Mouse (Mus musculus) lung, embryonic 14.5 days (tissue): Measurements from ENCODE around the gene Lcn10. TPM values are rescaled to one million over a fixed set of nuclear protein-coding genes. Genes with fewer than 3 reads are reported as not detected.

ENCODE experiments used
- ATAC-seq: fragments of 200-750 bp; cut with Nextera tagmentation; 2 replicates; pipeline ENCODE4 v1.8.0; 2017; ENCODE audit warnings: mild to moderate bottlenecking, moderate TSS enrichment, moderate library complexity; ENCODE audit not compliant: insufficient read depth
- DNase-seq: peaks from one replicate; pipeline ENCODE4 v3.0.0-alpha.2; 2015
- H3K27ac ChIP-seq: fragments of 300-500 bp; sonication (generic); 2 replicates; pipeline ENCODE4 v1.5.1; 2014; ENCODE audit warnings: low read depth, mild to moderate bottlenecking, moderate library complexity
- H3K27me3 ChIP-seq: fragments of 300-500 bp; sonication (generic); 2 replicates; pipeline ENCODE4 v1.6.1; 2014; ENCODE audit warnings: low read length, control low read depth; ENCODE audit not compliant: insufficient read depth
- H3K36me3 ChIP-seq: fragments of 300-500 bp; sonication (generic); 2 replicates; pipeline ENCODE4 v1.6.1; 2014; ENCODE audit warnings: control low read depth; ENCODE audit not compliant: insufficient read depth
- H3K4me1 ChIP-seq: fragments of 300-500 bp; sonication (generic); 2 replicates; pipeline ENCODE4 v1.6.1; 2014; ENCODE audit warnings: antibody characterized with exemption, control low read depth; ENCODE audit not compliant: insufficient read depth
- H3K4me2 ChIP-seq: fragments of 300-500 bp; sonication (generic); 2 replicates; pipeline ENCODE4 v1.6.1; 2014; ENCODE audit warnings: mild to moderate bottlenecking
- H3K4me3 ChIP-seq: fragments of 300-500 bp; sonication (generic); 2 replicates; pipeline ENCODE4 v1.5.1; 2014; ENCODE audit warnings: low read depth, low read length
- H3K9ac ChIP-seq: fragments of 300-500 bp; sonication (generic); 2 replicates; pipeline ENCODE4 v1.6.1; 2014
- H3K9me3 ChIP-seq: fragments of 300-500 bp; sonication (generic); 2 replicates; pipeline ENCODE4 v1.6.1; 2016; ENCODE audit warnings: low read depth, low read length, control low read depth
- CTCF ChIP-seq: IDR thresholded peaks from 2 replicates; pipeline ENCODE4 v1.5.1; 2016; ENCODE audit warnings: antibody characterized with exemption, low read depth
- WGBS: fragments of 180-500 bp; shearing (Covaris S2); extraction: QIAGEN DNeasy Blood & Tissue Kit; methylation state at CpG from one replicate; pipeline ENCODE4 v1.1.7; 2014; 5-methylcytosine and 5-hydroxymethylcytosine counted together
- polyA plus RNA-seq: library from polyadenylated mRNA; unstranded; fragments of >200 nt; fragmentation: Nextera tagmentation; extraction: Ambion mirVana; gene quantifications from 2 replicates; pipeline ENCODE4 v1.2.1, GENCODE M21; 2014

Lcn10 gene
- polyA plus RNA-seq, 1 experiment from 2014 or later: not detected

DNA sequence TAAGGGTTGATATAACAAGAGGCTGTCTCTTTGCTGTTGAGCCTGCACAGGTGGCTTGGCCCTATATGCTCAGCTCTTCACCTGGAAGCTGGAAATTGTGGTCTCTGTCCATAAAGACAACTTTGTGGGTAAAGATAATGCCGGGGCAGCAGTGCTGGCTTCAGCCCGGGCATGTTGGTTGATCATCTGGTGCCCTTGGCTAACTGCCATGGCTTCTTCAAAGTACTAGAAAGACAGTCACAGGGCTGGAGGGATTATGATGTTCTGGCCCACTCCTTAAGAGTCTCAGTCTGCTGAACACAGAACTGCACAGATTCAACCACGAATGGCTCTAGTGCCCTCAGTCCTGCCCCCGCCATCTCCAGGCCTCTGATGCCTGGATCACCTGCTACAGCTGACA is 25.3 kb upstream of the Lcn10 start:
- H3K27me3 ChIP-seq: no peaks in the 10 kb centered on the region
- no peak overlapping the region for H3K4me2 ChIP-seq
- no peaks in the 10 kb centered on the region for H3K4me1 ChIP-seq
- no peaks in the 10 kb centered on the region for H3K9me3 ChIP-seq
- no peaks in the 10 kb centered on the region for H3K36me3 ChIP-seq
- WGBS: 81% methylated on average over 4 of the region's 4 CpGs
- no peak overlapping the region for H3K9ac ChIP-seq
- no peak overlapping the region for H3K27ac ChIP-seq
- TF ChIP-seq CTCF: no peak
- H3K4me3 ChIP-seq: no peak overlapping the region
- ATAC-seq (no peak), DNase-seq (no peak)

DNA sequence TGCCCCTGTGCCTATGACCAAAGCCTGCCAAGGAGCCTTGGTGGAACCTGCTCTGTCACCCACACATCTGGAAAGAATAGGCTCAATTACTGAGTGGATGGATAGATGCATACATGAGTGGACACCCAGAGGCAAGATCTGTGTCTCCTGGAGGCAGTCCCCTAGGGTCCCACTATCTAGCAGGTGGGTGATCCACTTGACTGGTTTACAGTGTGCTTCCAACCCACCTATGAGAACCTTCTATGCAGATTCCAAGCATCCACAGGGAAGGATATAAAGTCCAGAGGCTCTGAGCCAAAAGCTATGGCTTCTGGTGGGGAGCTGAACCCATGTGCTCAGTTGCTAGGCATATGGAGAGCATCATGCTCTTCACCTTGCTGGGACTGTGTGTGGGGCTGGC is 24.9 kb upstream of the Lcn10 start, which contains the start of gene Lcn5:
Gene Lcn5, plus strand, starts transcription at position 301 of the 400 bp plus-strand sequence.
- no peak within 1 kb of the TSS for H3K9ac ChIP-seq
- no peaks in the 10 kb centered on the region for H3K36me3 ChIP-seq
- H3K27ac ChIP-seq: no peak within 1 kb of the TSS
- H3K9me3 ChIP-seq: no peaks in the 10 kb centered on the region
- H3K27me3 ChIP-seq: no peaks in the 10 kb centered on the region
- no peak within 1 kb of the TSS for H3K4me3 ChIP-seq
- no peak for DNase-seq
- no peak for ATAC-seq
- H3K4me1 ChIP-seq: no peaks in the 10 kb centered on the region
- H3K4me2 ChIP-seq: no peak within 1 kb of the TSS
- no peak for TF ChIP-seq CTCF

DNA sequence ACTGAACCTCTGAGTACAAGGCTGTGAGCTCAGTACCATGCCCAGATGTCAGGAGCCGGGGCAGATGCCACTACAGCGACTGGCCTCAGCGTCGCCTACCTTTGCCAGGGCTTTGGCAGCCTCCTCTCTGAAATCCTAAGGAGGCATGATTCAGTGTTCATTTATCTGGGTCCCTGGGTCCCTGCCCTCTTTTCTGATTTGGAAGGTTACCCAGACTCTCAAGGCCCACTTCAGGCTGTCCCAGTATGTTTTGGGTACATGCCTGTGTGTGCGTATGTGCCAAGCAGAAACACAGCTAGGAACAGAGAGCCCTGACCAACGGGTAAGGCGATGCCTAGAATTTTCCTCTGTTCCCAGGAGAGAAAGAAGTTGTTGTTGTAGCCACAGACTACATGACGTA is 22.2 kb upstream of the Lcn10 start:
- TF ChIP-seq CTCF: no peak
- Histone ChIP-seq H3K9ac (no peak overlapping the region), H3K4me2 (no peak overlapping the region), H3K27me3 (no peaks in the 10 kb centered on the region), H3K9me3 (no peaks in the 10 kb centered on the region), H3K4me1 (no peaks in the 10 kb centered on the region), H3K36me3 (no peaks in the 10 kb centered on the region), H3K27ac (no peak overlapping the region), H3K4me3 (no peak overlapping the region)
- DNase-seq: no peak
- ATAC-seq: no peak
- 86% methylated on average over 8 of the region's 8 CpGs for WGBS

DNA sequence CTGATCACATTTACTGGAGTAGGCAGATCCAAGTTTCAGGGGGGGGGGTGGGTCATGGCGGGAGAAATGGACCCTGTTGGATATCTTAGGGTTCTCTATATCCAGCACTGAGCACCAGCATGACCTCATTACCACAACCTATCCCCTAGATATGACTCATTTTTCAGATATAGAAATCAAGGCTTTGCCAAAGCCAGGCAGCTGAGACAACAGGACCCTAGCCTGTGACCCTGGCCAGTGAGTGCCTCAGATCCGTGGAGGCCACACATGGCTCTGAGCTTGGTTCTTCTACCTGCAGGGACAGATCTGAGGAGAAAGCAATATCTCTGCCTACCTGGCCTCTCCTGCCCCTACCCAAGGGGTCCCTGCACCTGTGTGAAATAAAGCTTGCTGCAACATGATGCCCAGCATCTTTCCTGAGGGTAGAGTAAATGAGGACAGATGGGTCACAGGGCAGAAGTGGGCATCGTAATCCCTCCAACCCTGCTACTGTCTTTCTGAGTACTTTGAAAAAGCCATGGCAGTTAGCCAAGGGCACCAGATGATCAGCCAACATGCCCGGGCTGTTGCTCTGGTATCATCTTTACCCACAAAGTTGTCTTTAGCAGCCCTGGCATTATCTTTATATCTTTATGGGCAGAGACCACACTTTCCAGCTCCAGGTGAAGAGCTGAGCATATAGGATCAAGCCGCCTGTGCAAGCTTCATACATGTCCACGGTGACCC is 21.1 kb upstream of the Lcn10 start:
- Histone ChIP-seq H3K9me3 (no peaks in the 10 kb centered on the region), H3K4me2 (no peak overlapping the region), H3K4me1 (no peaks in the 10 kb centered on the region), H3K27me3 (no peaks in the 10 kb centered on the region), H3K36me3 (no peaks in the 10 kb centered on the region), H3K27ac (no peak overlapping the region), H3K9ac (no peak overlapping the region), H3K4me3 (no peak overlapping the region)
- no peak for TF ChIP-seq CTCF
- no peak for ATAC-seq
- WGBS: 84% methylated on average over 6 of the region's 6 CpGs
- DNase-seq: no peak

DNA sequence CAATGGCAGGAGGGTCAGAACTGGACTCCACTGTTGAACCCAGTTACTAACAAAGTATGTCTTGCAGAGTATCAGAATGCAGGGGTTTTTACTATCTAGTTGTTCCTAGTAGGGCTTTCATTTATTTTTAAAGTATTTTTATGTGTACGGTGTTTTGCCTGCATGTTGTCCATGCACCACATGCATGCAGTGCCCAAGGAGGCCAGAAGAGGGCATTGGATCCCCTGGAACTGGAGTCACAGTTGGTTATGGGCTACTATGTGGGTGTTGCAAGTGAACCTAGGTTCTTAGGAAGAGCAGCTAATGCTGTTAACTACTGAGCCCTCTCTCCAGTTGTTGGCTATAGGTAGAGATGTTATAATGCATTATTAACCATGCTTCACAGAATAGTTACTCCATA is 19.0 kb upstream of the Lcn10 start:
- DNase-seq (peak; percentile 65), ATAC-seq (no peak)
- Histone ChIP-seq H3K4me2 (no peak overlapping the region), H3K36me3 (no peaks in the 10 kb centered on the region), H3K9ac (no peak overlapping the region), H3K27me3 (no peaks in the 10 kb centered on the region), H3K4me1 (no peaks in the 10 kb centered on the region), H3K4me3 (no peak overlapping the region), H3K9me3 (no peaks in the 10 kb centered on the region), H3K27ac (no peak overlapping the region)
- peak; percentile 70 for TF ChIP-seq CTCF
- WGBS: 35% methylated on average over 1 of the region's 1 CpGs

DNA sequence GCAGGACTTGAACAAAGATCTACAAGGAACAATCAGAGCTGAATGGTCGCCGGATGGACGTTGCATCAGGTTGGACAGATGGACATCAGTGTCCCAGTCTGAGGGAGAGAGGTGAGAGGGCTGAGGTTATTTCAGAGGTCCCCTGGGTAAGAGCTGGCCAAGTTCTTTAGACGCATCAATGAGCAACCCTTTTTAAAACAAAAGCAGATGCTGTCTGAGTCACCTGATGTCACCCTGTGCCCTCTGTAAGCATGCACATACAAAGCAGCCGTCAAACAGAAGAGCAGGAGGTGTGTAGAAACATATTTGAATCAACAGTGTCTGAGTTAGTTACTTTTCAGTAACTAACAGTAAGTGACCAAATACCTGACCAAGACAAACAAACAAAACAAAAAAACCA is 18.4 kb upstream of the Lcn10 start:
- no peak overlapping the region for H3K9ac ChIP-seq
- no peak for ATAC-seq
- H3K4me2 ChIP-seq: no peak overlapping the region
- WGBS: 74% methylated on average over 5 of the region's 5 CpGs
- no peaks in the 10 kb centered on the region for H3K4me1 ChIP-seq
- no peak overlapping the region for H3K4me3 ChIP-seq
- DNase-seq: no peak
- no peak overlapping the region for H3K27ac ChIP-seq
- H3K36me3 ChIP-seq: no peaks in the 10 kb centered on the region
- no peak for TF ChIP-seq CTCF
- H3K27me3 ChIP-seq: no peaks in the 10 kb centered on the region
- no peaks in the 10 kb centered on the region for H3K9me3 ChIP-seq

DNA sequence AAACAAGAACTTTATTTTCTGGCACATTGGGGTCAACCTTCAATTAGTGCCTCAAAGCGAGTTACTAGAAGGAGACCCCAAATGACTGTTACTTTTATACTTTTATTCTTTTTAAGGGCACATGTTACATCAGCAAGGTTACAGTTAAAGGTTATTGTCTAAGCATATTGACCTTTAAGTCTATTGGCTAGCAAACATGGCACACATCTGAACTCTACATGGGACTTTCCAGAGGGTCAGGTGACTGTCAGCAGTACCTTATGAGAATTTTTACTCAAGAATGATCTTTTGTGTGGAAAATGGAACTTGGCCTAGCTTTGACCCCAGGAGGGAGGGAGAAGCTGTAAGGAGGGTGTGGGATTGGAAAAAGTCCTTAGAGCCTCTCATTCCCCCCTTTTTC is 16.0 kb upstream of the Lcn10 start:
- Histone ChIP-seq H3K27ac (no peak overlapping the region), H3K36me3 (no peaks in the 10 kb centered on the region), H3K9ac (no peak overlapping the region), H3K4me2 (no peak overlapping the region), H3K4me3 (no peak overlapping the region), H3K4me1 (no peaks in the 10 kb centered on the region), H3K27me3 (no peaks in the 10 kb centered on the region), H3K9me3 (no peaks in the 10 kb centered on the region)
- WGBS: 55% methylated on average over 1 of the region's 1 CpGs
- TF ChIP-seq CTCF: no peak
- no peak for DNase-seq
- no peak for ATAC-seq
